Mouse (Mus musculus): ENCODE measurements around the gene Pcif1.
"Not testable (repeated sequence)": the region's sequence is repeated elsewhere in the genome, so short reads cannot be mapped to it uniquely, and the experiment has no call there.

Gene Pcif1

GRCm38 (mm10) chr2:164866741-164867551 lies 12.2 kb upstream of the Pcif1 start:
- DNase-seq (ENCODE audit: low read depth, low spot score), result peak; percentile 73

GRCm38 (mm10) chr2:164867566-164867965 lies 11.5 kb upstream of the Pcif1 start:
- peak; percentile 32 for DNase-seq (ENCODE audit: low read depth, low spot score)

GRCm38 (mm10) chr2:164868491-164868890 lies 10.6 kb upstream of the Pcif1 start:
- DNase-seq (ENCODE audit: low read depth, low spot score), result peak; percentile 72

GRCm38 (mm10) chr2:164871602-164872303 lies 7.4 kb upstream of the Pcif1 start:
- no peak for DNase-seq (ENCODE audit: low read depth, low spot score)

GRCm38 (mm10) chr2:164873621-164874020 lies 5.5 kb upstream of the Pcif1 start:
- DNase-seq (ENCODE audit: low read depth, low spot score), result no peak

- DNase-seq (ENCODE audit: low read depth, low spot score), result no peak
These were observed 4.8 kb upstream of the Pcif1 start for GRCm38 (mm10) chr2:164874239-164874769.

GRCm38 (mm10) chr2:164875648-164876047 lies 3.5 kb upstream of the Pcif1 start:
- DNase-seq (ENCODE audit: low read depth, low spot score), result not testable (repeated sequence)

- DNase-seq (ENCODE audit: low read depth, low spot score), result not testable (repeated sequence)
These were observed 1.5 kb upstream of the Pcif1 start for GRCm38 (mm10) chr2:164877376-164878215.

GRCm38 (mm10) chr2:164878509-164879227 lies 436 bp upstream of the Pcif1 start:
- peak; percentile 76 for DNase-seq (ENCODE audit: low read depth, low spot score)

- DNase-seq (ENCODE audit: low read depth, low spot score), result peak; percentile 97
These were observed 619 bp downstream of the Pcif1 start for GRCm38 (mm10) chr2:164879568-164880277.

- DNase-seq (ENCODE audit: low read depth, low spot score), result no peak
These were observed 3.5 kb downstream of the Pcif1 start for GRCm38 (mm10) chr2:164882619-164883018.

- DNase-seq (ENCODE audit: low read depth, low spot score), result no peak
These were observed 6.7 kb downstream of the Pcif1 start for GRCm38 (mm10) chr2:164885788-164886187.

GRCm38 (mm10) chr2:164886617-164887016 lies 7.5 kb downstream of the Pcif1 start:
- no peak for DNase-seq (ENCODE audit: low read depth, low spot score)

- no peak for DNase-seq (ENCODE audit: low read depth, low spot score)
These were observed 9.9 kb downstream of the Pcif1 start for GRCm38 (mm10) chr2:164888996-164889395.

- DNase-seq (ENCODE audit: low read depth, low spot score), result no peak
These were observed 10.9 kb downstream of the Pcif1 start for GRCm38 (mm10) chr2:164889960-164890359.

GRCm38 (mm10) chr2:164890411-164891049 lies 11.4 kb downstream of the Pcif1 start:
- no peak for DNase-seq (ENCODE audit: low read depth, low spot score)

GRCm38 (mm10) chr2:164891056-164891834 lies 12.1 kb downstream of the Pcif1 start:
- no peak for DNase-seq (ENCODE audit: low read depth, low spot score)

GRCm38 (mm10) chr2:164891908-164892695 lies 13.0 kb downstream of the Pcif1 start:
- no peak for DNase-seq (ENCODE audit: low read depth, low spot score)
